ENCODE assay signal across 31 mouse cellular contexts in the genomic region with DNA sequence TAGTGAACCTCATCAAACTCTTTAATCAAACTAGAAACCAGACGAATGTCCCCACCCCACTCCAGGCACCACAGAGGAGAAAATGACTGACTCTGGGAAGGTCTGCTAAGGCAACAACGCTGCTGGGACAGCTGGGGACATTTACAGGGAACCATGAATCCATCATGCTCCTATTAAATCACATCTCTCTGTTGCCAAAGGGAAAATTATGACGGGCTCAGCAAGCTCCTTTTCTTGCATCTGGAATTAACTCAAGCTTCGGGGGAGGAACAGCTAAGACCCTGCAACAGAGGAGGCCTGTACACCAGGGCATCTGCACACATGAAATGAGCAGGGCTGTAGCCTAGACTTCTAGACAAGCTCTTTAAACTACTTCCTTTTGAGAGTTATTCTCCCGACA.
DNase-seq lines count a peak whose midpoint lies in the region; ATAC-seq and TF ChIP-seq lines count a peak whose summit lies in the region.
"Had no signal": no experiment of that assay in that cellular context is flagged by ENCODE, and none has a peak within 500 bp of the region (broad histone marks: within the 10 kb centered on the region; RNA-seq: fewer than 3 reads in every experiment).

No protein-coding gene starts in this region.

- H3K27me3 ChIP-seq in kidney, embryonic 14.5 days (ENCODE audit: control insufficient read depth, insufficient read depth, low read length) = no peaks in the 10 kb centered on the region; the same call in 1 of the 2 replicates
- no peaks in the 10 kb centered on the region for H3K27me3 ChIP-seq in midbrain, embryonic 11.5 days (ENCODE audit: control insufficient read depth, insufficient read depth, low read length)
- no peaks in the 10 kb centered on the region for H3K27me3 ChIP-seq in midbrain, postnatal 0 days (ENCODE audit: insufficient read depth, low read length)
- H3K27me3 ChIP-seq in embryonic facial prominence, embryonic 15.5 days = no peaks in the 10 kb centered on the region
- H3K27me3 ChIP-seq in heart, embryonic 11.5 days (ENCODE audit: control insufficient read depth, insufficient read depth, low read length) = no peaks in the 10 kb centered on the region
- no peaks in the 10 kb centered on the region for H3K27me3 ChIP-seq in intestine, embryonic 16.5 days (replicated peaks; ENCODE audit: control insufficient read depth, insufficient read depth, low read length)
- H3K27me3 ChIP-seq: hindbrain, embryonic 12.5 days; intestine, embryonic 15.5 days; kidney, embryonic 15.5 days; limb, embryonic 13.5 days; liver, embryonic 12.5 days; midbrain, embryonic 15.5 days had no signal

- no peak for DNase-seq in kidney, postnatal 25 days
- peak; percentile 14 for DNase-seq in midbrain, embryonic 11.5 days (ENCODE audit: low spot score, missing footprints)
- no peak for DNase-seq in midbrain, postnatal 0 days (ENCODE audit: low spot score)
- peak; percentile 42 for DNase-seq in mesoderm, embryonic 11.5 days (ENCODE audit: low read depth, low spot score)
- DNase-seq: adrenal gland, postnatal 25 days; cerebellum, adult 11-12 months; cerebellum, adult 9-11 months; gastrocnemius, postnatal 25 days; heart, adult 11 months; heart, postnatal 36 days; liver, postnatal 0 days; lung, postnatal 10 days; right cerebral cortex, adult 18-20 months; thymus, adult 2 months; thymus, postnatal 36 days had no signal

- TF ChIP-seq CTCF in midbrain, postnatal 0 days (IDR thresholded peaks at IDR 0.05) = no peak

- no peak overlapping the region for H3K9ac ChIP-seq in kidney, embryonic 14.5 days (ENCODE audit: low read depth, low read length)
- no peak overlapping the region for H3K9ac ChIP-seq in midbrain, embryonic 11.5 days (ENCODE audit: low read length)
- H3K9ac ChIP-seq in midbrain, postnatal 0 days (replicated peaks; ENCODE audit: low read length, poor library complexity, severe bottlenecking) = no peak overlapping the region
- no peak overlapping the region for H3K9ac ChIP-seq in embryonic facial prominence, embryonic 15.5 days
- H3K9ac ChIP-seq in heart, embryonic 11.5 days (ENCODE audit: low read depth, low read length) = no peak overlapping the region
- H3K9ac ChIP-seq in intestine, embryonic 16.5 days (ENCODE audit: low read depth, low read length) = no peak overlapping the region
- H3K9ac ChIP-seq: hindbrain, embryonic 12.5 days; intestine, embryonic 15.5 days; kidney, embryonic 15.5 days; limb, embryonic 13.5 days; liver, embryonic 12.5 days; liver, postnatal 0 days; midbrain, embryonic 15.5 days had no signal

- ATAC-seq in kidney, embryonic 14.5 days (ENCODE audit: low FRiP score, low TSS enrichment) = 0 out of 2 replicates have a peak, but pooled peaks have one; percentile 32
- no peak for ATAC-seq in midbrain, embryonic 11.5 days (ENCODE audit: low FRiP score)
- ATAC-seq in midbrain, postnatal 0 days (ENCODE audit: low FRiP score) = no peak
- ATAC-seq in embryonic facial prominence, embryonic 15.5 days (ENCODE audit: insufficient number of reproducible peaks, low FRiP score, low TSS enrichment, low read depth) = peak; percentile 39; the same call in 1 of the 2 replicates
- ATAC-seq in heart, embryonic 11.5 days (replicated peaks; ENCODE audit: insufficient number of reproducible peaks, low FRiP score, low TSS enrichment) = no peak
- no peak for ATAC-seq in intestine, embryonic 16.5 days
- ATAC-seq: CD4-positive, CD25-positive, alpha-beta regulatory T cell, adult 4 months; forebrain, embryonic 16.5 days; hindbrain, postnatal 0 days; intestine, embryonic 15.5 days; liver, embryonic 12.5 days; liver, postnatal 0 days; midbrain, embryonic 15.5 days had no signal

- H3K36me3 ChIP-seq in kidney, embryonic 14.5 days (ENCODE audit: control insufficient read depth, insufficient read depth, low read length) = no peaks in the 10 kb centered on the region
- no peaks in the 10 kb centered on the region for H3K36me3 ChIP-seq in midbrain, embryonic 11.5 days (ENCODE audit: control insufficient read depth, insufficient read depth, low read length)
- no peaks in the 10 kb centered on the region for H3K36me3 ChIP-seq in midbrain, postnatal 0 days (ENCODE audit: insufficient read depth, low read length)
- H3K36me3 ChIP-seq in embryonic facial prominence, embryonic 15.5 days = no peaks in the 10 kb centered on the region
- H3K36me3 ChIP-seq in heart, embryonic 11.5 days (ENCODE audit: control insufficient read depth, insufficient read depth, low read length) = no peaks in the 10 kb centered on the region
- no peaks in the 10 kb centered on the region for H3K36me3 ChIP-seq in intestine, embryonic 16.5 days (ENCODE audit: control insufficient read depth, insufficient read depth, low read length)
- H3K36me3 ChIP-seq: forebrain, embryonic 10.5 days; heart, embryonic 10.5 days; hindbrain, embryonic 12.5 days; intestine, embryonic 15.5 days; kidney, embryonic 15.5 days; limb, embryonic 13.5 days; liver, embryonic 12.5 days; midbrain, embryonic 15.5 days had no signal

- no peak overlapping the region for H3K27ac ChIP-seq in kidney, embryonic 14.5 days (ENCODE audit: low read depth, low read length)
- no peak overlapping the region for H3K27ac ChIP-seq in midbrain, embryonic 11.5 days (ENCODE audit: low read depth, low read length)
- no peak overlapping the region for H3K27ac ChIP-seq in midbrain, postnatal 0 days (ENCODE audit: low read depth, low read length)
- H3K27ac ChIP-seq in embryonic facial prominence, embryonic 15.5 days (replicated peaks) = peak overlapping the region; percentile 28; the same call in 1 of the 2 replicates
- H3K27ac ChIP-seq in heart, embryonic 11.5 days (ENCODE audit: low read depth, low read length) = no peak overlapping the region
- H3K27ac ChIP-seq in intestine, embryonic 16.5 days (ENCODE audit: low read length) = no peak overlapping the region
- H3K27ac ChIP-seq: forebrain, embryonic 10.5 days; heart, embryonic 10.5 days; hindbrain, embryonic 12.5 days; hindbrain, postnatal 0 days; intestine, embryonic 15.5 days; kidney, embryonic 15.5 days; limb, embryonic 13.5 days; liver, embryonic 12.5 days; macrophage; midbrain, embryonic 15.5 days had no signal

- H3K4me1 ChIP-seq in kidney, embryonic 14.5 days (ENCODE audit: control insufficient read depth, insufficient read depth, low read length) = peaks cover 9% of the 10 kb centered on the region; the same call in 1 of the 2 replicates
- no peaks in the 10 kb centered on the region for H3K4me1 ChIP-seq in midbrain, embryonic 11.5 days (ENCODE audit: control insufficient read depth, insufficient read depth, low read length)
- no peaks in the 10 kb centered on the region for H3K4me1 ChIP-seq in midbrain, postnatal 0 days (ENCODE audit: insufficient read depth, low read length)
- H3K4me1 ChIP-seq in embryonic facial prominence, embryonic 15.5 days = no peaks in the 10 kb centered on the region
- 0 out of 2 replicates have a peak, but pooled peaks cover 3% of the 10 kb centered on the region for H3K4me1 ChIP-seq in heart, embryonic 11.5 days (ENCODE audit: control insufficient read depth, insufficient read depth, low read length)
- peaks cover 6% of the 10 kb centered on the region; the same call in 1 of the 2 replicates for H3K4me1 ChIP-seq in intestine, embryonic 16.5 days (ENCODE audit: control insufficient read depth, insufficient read depth, low read length)
- H3K4me1 ChIP-seq: intestine, embryonic 15.5 days; liver, embryonic 12.5 days; midbrain, embryonic 15.5 days had no signal

- no peaks in the 10 kb centered on the region for H3K9me3 ChIP-seq in kidney, embryonic 14.5 days (ENCODE audit: control insufficient read depth, low read length)
- H3K9me3 ChIP-seq in midbrain, embryonic 11.5 days (ENCODE audit: control insufficient read depth, low read length) = no peaks in the 10 kb centered on the region
- H3K9me3 ChIP-seq in midbrain, postnatal 0 days (ENCODE audit: low read length) = no peaks in the 10 kb centered on the region
- no peaks in the 10 kb centered on the region for H3K9me3 ChIP-seq in embryonic facial prominence, embryonic 15.5 days (replicated peaks)
- no peaks in the 10 kb centered on the region for H3K9me3 ChIP-seq in heart, embryonic 11.5 days (replicated peaks; ENCODE audit: control insufficient read depth, low read length)
- H3K9me3 ChIP-seq in intestine, embryonic 16.5 days (ENCODE audit: control insufficient read depth, low read length) = no peaks in the 10 kb centered on the region
- H3K9me3 ChIP-seq: forebrain, embryonic 10.5 days; heart, embryonic 10.5 days; hindbrain, embryonic 12.5 days; intestine, embryonic 15.5 days; kidney, embryonic 15.5 days; limb, embryonic 13.5 days; liver, embryonic 12.5 days; midbrain, embryonic 15.5 days had no signal

- WGBS in kidney, embryonic 14.5 days = 29% methylated on average over 5 of the region's 5 CpGs
- 81% methylated on average over 5 of the region's 5 CpGs for WGBS in midbrain, embryonic 11.5 days
- 59% methylated on average over 5 of the region's 5 CpGs for WGBS in midbrain, postnatal 0 days
- 23% methylated on average over 5 of the region's 5 CpGs for WGBS in embryonic facial prominence, embryonic 15.5 days
- WGBS in heart, embryonic 11.5 days (ENCODE audit: insufficient replicate concordance) = 72% methylated on average over 5 of the region's 5 CpGs
- WGBS in intestine, embryonic 16.5 days = 60% methylated on average over 5 of the region's 5 CpGs

- no peak overlapping the region for H3K4me3 ChIP-seq in kidney, embryonic 14.5 days (ENCODE audit: low read length)
- no peak overlapping the region for H3K4me3 ChIP-seq in midbrain, embryonic 11.5 days (ENCODE audit: low read depth, low read length)
- no peak overlapping the region for H3K4me3 ChIP-seq in midbrain, postnatal 0 days (ENCODE audit: low read depth, low read length)
- no peak overlapping the region for H3K4me3 ChIP-seq in embryonic facial prominence, embryonic 15.5 days (replicated peaks)
- no peak overlapping the region for H3K4me3 ChIP-seq in heart, embryonic 11.5 days (ENCODE audit: low read depth, low read length)
- no peak overlapping the region for H3K4me3 ChIP-seq in intestine, embryonic 16.5 days (ENCODE audit: low read length)
- H3K4me3 ChIP-seq: forebrain, embryonic 10.5 days; heart, embryonic 10.5 days; hindbrain, embryonic 12.5 days; intestine, embryonic 15.5 days; kidney, embryonic 15.5 days; limb, embryonic 13.5 days; liver, embryonic 12.5 days; midbrain, embryonic 15.5 days had no signal

- no peak overlapping the region for H3K4me2 ChIP-seq in kidney, embryonic 14.5 days (replicated peaks; ENCODE audit: low read depth, low read length)
- H3K4me2 ChIP-seq in midbrain, embryonic 11.5 days = no peak overlapping the region
- no peak overlapping the region for H3K4me2 ChIP-seq in midbrain, postnatal 0 days (ENCODE audit: low read depth, low read length, poor library complexity, severe bottlenecking)
- H3K4me2 ChIP-seq in embryonic facial prominence, embryonic 15.5 days (replicated peaks) = no peak overlapping the region
- H3K4me2 ChIP-seq in heart, embryonic 11.5 days = no peak overlapping the region
- H3K4me2 ChIP-seq in intestine, embryonic 16.5 days (ENCODE audit: low read depth, low read length) = no peak overlapping the region
- H3K4me2 ChIP-seq: hindbrain, embryonic 12.5 days; intestine, embryonic 15.5 days; kidney, embryonic 15.5 days; limb, embryonic 13.5 days; liver, embryonic 12.5 days; midbrain, embryonic 15.5 days had no signal

Comparison
In these comparisons a context has a peak if more than half of its experiments do, and no peak if none do; other contexts are left out.
1. DNase-seq: peak in midbrain, embryonic 11.5 days (single experiment) and mesoderm, embryonic 11.5 days (single experiment); none in kidney, postnatal 25 days (0 of 2) and midbrain, postnatal 0 days (single experiment).
2. ATAC-seq: peak in kidney, embryonic 14.5 days (single experiment) and embryonic facial prominence, embryonic 15.5 days (single experiment); none in midbrain, embryonic 11.5 days (single experiment), midbrain, postnatal 0 days (single experiment), heart, embryonic 11.5 days (single experiment) and intestine, embryonic 16.5 days (single experiment).